Mouse (Mus musculus) hematopoietic stem cell, adult 5-6 weeks (primary cell): ENCODE results near the gene Ppp2r3a. TPM values are rescaled to one million over a fixed set of nuclear protein-coding genes. Genes with fewer than 3 reads are reported as not detected.

Experiments
- ATAC-seq, 2 experiments: fragments of 125-278 bp in 1 of 2; replicated peaks in 1 of 2; 2 replicates each; pipeline ENCODE4 v1.8.0; 2016 to 2017; ENCODE audit warnings: inconsistent platforms in 2 of 2, mild to moderate bottlenecking in 2 of 2, moderate number of reproducible peaks in 2 of 2, low read depth in 1 of 2, moderate TSS enrichment in 1 of 2; ENCODE audit not compliant: low FRiP score in 2 of 2, poor library complexity in 2 of 2, severe bottlenecking in 2 of 2, insufficient read depth in 1 of 2, low TSS enrichment in 1 of 2
- total RNA-seq: library from RNA; stranded (forward); fragments of 172-1452, 232-1000 nt; gene quantifications from 2 replicates; pipeline ENCODE4 v1.2.3, GENCODE M21; 2017

The Ppp2r3a gene
- total RNA-seq, 1 experiment from 2014 or later = 38.9 TPM

DNA sequence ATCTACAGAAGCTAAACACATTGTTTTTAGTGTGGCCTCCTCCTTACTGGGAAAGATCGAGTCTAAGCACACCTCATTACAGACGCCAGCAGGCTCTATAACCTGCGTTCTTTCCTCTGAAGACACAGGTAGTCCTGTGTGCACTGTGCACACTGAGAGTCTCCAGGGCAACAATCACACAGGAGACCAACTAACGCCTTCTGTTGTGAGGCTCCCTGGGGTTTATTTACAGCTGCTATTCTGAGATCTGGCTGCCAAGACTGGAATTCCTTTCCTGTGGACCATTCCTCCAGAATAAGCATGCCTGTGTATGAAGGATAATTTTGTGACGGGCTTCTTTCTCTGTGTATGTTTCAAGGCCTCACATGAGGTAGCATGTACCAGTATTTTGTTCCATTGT, 51.0 kb downstream of the Ppp2r3a start:
- no peak for ATAC-seq

DNA sequence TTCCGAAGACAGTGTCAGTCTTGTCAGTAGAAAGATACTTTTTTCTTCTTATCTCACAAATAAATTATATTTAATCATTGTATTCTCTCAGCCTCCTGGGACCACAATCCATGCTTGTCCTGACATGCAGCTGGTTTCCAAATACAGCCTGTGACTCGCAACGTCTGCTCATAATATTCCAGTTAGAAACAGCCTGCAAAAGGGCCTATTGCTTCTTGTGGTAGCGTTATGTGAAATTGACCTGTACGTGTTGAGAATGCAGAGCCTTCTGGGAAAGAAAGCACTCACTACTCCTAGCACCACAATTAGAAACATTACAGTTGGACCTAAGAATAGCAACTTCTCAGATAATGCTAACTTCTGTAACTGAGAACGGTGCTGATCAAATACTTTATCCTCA, 52.8 kb downstream of the Ppp2r3a start:
- ATAC-seq = no peak

DNA sequence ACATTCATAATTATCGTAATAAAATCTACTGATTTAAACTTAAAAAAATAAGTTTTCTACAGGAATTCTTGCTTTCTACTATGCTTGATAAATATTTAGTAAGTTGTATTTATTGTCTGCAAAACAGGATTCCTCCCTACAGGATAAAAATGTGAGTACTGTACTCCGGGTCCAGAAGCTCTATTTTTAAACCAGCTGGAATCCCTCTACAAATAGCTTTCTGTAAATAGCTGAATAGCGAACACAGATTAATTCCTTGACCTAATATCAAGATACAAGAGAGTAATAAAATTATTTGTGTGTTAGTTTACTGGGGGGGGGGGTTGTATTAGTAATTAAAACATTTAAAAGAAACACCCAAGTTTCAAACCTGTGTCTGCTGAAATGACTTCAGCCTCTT, 53.3 kb downstream of the Ppp2r3a start:
- ATAC-seq = no peak

DNA sequence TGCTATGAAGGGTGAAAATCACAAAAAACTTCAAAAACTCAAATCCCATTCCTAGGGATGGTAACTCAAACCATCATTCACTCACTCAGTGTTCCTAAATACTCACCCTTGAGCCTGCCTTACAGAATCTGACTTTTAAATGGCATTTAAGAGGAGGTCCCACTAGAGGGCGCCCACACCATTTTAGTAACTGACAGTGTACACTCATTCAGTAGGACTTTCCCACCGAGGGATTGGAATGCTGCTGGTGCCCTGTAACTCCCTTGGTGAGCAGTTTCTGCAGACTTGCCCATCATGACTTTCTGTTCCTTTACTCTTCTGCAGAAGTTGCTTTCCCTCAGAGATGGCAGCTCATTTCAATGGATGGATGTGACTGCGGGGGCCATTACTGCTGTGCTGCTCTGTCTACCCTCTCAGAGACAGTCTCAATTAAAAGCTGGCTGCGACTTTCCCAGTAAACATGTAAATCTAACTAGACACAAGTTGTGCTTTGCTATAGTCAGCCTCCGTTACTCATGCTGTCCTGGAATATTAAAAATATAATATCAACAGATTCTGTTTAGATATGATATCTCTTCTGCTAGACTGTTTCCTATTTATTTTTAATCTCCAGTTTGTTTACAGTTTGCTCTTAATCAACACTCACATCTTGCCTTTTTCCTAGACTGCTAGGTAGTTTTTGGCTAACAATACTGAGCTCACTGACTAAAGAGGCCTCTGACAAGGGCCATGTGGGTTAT, 69.5 kb downstream of the Ppp2r3a start:
- peak; percentile 65 to 85; a peak in 3 of 4 replicates for ATAC-seq

DNA sequence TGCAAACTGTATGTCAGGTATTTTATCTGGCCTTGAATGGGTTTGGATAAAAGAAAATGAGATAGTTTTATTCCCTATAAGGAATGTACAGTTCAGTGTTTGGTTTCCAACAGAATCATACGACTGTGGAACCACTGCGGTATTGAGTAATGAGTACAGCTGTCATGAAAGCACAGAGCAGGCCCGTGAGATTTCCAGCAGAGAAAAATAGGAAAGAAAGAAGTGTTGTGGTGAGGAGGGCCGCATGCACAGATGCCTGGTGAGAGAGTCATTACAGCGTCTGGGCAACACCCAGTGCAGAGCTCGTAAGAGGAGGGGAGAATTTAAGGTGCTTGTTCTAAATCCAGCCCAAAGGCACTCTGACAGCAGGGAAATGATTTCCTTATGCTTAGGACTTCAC, 70.3 kb downstream of the Ppp2r3a start:
- ATAC-seq = no peak

DNA sequence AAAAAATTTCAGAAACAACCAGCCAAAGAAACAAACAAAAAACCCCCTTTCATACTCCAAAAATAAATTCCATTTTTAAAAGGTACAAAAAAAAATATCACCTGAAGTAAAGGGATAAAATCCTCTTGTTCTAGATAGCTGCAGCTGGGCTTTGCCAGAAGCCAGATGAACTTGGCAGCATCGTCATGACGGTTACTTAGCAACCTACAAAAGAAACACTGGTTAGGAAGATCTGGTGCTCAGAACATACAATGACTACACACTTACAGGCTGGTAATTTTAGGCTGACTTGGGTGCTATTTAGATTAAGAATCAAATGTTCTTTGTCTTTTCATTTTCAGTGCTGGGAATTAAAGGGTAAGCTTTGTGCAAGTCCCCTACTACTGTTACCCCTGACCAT, 71.4 kb downstream of the Ppp2r3a start:
- ATAC-seq = no peak

DNA sequence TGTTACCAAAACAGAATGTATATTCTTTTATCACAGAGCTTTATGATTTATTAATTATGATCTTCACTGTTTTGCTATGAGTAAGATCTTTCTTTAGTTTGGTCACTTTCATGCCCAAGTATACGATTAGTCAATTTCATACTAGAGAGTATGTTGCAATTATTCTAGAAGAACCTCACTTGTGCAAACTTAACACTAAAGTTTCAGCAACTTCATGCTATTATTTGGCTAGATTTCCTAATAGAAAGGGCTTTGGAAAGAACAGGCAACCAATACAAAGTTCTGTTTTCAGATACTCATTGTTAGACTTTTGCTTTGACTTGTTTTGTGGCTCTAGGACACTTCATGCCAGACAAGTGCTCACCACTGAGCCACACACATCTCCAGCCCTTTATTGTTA, 91.0 kb downstream of the Ppp2r3a start:
- ATAC-seq = no peak; a peak in 1 of 4 replicates

DNA sequence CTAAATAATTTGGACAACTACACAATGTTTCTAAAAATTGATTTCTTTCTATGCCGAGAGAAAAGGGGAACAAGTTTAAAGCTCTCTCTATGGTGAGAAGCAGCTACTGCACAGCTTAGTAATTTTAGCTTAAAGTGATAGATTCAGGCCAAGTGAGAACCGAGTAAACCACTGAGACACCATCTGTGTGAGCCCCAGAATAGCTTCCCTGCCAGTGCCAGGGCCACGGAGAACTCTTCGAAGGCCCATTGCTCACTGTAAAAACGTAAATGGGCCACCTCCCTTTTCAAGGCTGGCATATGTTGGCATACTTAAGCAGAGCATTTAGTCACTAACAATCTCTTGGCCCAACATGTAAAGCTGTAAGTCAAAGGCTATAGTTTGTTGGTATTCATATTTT, 91.5 kb downstream of the Ppp2r3a start:
- ATAC-seq = no peak

DNA sequence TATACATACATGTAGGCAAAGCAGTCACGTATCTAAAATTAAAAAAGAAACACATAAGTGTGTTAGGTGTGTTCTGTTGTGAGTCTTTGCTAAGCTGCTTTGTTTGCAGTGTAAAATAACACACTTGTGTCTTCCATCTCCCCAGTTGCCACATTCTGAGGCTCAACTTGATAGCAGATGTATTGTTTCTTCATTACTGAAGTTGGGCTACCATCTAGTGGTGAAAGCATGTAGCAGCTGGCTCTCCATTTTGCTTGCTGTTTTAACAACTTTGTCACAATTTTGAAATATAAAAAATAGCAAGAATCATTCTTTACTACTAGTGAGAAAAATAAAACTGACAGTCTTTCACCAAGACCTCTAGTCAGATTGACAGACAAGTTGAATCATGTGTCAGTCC, 92.2 kb downstream of the Ppp2r3a start:
- peak; percentile 64 to 85; a peak in 3 of 4 replicates for ATAC-seq

DNA sequence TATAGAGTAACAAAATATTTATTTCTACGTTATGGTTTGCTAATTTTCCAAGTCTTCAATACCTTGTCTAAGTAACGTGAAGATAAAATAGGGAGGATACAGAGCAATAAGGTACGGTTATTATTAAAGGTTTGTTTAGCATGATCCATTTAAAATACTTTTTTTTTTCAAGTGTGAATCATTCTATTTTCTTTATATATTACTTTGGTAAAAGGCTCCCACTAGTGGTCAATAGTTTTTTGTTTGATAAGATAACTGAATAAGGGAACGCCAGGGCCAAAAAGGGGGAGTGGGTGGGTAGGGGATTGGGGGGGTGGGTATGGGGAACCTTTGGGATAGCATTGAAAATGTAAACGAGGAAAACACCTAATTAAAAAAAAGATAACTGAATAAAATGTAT, 98.7 kb downstream of the Ppp2r3a start:
- ATAC-seq = no peak

DNA sequence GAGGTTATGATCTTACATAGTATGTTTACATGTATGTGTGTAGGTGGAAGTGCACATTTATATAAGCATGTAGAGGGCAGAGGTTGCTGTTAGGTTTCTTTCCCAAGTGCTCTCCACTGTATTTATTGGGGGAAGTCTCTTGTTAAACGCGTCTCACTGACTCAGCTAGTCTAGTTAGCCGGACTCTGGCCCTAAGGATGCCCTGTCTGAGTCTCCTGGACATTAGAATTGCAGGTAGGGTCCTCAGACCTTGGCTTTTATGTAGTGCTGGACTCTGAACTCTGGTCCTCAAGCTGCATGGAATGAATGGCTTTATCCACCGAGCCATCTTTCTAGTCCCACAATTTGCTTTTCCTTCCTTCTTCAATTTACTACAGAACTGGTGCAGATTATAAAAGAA, 108.0 kb downstream of the Ppp2r3a start:
- no peak for ATAC-seq

DNA sequence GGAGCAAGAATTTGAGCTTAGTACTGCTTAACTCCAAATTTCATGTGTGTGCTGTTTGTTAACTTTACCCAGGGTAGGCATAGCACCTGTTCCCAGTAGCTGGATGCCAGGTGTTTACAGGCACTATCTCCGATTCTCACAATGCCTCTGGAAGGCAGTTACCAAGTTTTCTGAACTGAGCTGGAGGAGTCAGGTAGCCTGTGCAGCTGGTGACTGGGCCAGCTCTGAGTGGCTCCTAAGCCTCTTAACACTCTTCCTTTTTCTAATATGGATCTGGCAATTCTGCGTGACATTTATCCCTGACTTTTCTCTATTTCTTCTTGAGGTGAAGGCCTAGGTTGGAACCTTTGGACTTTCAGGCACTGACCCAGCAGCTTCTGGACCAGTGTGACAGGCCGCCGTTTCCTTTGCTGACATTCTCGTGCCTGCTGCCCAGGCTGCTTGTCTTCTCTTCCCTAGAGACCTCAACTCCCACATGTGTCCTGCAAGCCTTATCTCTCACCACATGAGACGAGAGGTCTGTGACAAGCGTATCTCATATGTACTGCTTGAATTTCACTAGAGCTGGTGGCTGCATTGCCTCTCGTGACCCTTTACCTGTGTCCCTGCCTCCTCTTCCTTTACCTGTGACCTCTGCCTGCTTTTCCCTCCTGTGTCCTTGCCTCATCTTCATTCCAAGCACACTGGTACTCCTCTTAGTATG, 137.3 kb downstream of the Ppp2r3a start:
- peak in 1 of 2 experiments; percentile 17; a peak in 1 of 4 replicates for ATAC-seq

DNA sequence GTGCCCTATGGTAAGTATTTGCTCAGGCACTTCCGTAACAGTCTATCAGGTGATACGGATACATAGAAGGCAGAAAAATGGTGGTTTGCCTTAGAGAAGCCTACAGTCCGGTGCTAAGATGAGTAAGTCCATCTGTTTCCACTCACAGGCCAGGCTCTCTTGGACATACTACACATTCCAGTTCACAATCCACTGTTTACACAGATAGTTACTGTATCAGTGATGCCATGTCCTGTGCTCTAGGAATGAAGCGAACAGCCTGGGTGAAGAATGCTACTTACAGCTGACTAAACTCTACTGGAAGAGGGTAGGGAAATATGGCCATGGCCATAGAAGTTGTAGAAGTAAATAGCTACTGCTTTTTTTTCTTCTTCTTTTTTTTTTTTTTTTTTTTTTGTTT, 138.3 kb downstream of the Ppp2r3a start:
- ATAC-seq = no peak

DNA sequence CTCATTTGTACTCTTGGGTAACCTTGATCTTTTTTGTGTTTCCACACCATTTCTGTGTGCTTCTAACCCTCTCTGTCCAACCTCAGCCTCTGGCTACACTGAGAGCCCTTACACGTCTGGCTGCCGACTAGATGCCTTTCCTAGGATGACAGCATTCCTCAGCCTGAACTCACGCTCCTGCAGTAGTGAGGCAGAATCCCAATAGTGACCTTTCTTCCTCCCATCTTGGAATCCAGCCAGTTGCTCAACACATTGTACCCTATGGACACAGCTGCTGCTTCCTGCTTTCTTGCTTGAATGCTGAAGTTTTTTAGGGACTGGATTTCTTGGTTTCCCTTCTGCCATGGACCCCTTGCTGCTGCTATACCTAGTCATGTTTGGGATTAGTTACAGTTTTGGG, 141.6 kb downstream of the Ppp2r3a start:
- no peak for ATAC-seq

DNA sequence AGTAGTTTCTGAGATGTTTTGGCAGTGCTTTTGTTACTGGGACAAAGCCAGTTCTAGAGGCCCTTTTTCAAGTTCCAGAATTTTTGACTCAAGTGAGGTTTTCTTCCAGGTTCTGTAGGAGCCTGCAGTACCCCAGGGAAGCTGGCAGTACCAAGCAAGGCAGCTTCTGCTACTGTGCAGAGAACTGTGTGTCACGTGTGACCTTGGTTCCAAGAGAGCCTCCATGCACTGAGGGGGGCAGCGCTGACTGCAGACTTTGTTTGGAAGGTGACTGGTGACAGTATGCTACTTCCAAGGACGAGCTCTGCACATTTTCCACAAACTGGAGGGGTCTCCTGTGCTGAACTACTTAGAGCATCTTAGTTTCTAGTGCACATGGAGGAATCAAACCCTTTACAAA, 144.2 kb downstream of the Ppp2r3a start:
- no peak for ATAC-seq

DNA sequence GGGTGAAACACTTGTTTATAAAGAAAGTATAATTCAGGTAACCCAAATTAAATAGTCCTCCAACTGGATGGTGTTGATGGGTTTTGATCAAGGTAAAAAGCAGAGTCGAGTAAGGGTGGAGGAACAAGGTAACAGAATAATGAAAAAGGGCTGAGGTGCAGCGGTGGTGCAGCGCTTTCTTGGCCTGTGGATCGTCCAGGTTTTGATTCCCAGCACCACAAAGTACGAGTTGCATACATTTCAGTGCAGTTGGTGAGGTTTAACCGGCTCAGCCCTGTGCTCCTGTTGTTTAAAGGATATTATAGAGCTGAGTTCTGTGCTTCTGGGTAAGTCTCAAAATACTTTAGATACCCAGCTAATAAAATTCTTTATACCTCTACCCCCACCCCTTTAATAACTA, 145.9 kb downstream of the Ppp2r3a start:
- no peak for ATAC-seq

DNA sequence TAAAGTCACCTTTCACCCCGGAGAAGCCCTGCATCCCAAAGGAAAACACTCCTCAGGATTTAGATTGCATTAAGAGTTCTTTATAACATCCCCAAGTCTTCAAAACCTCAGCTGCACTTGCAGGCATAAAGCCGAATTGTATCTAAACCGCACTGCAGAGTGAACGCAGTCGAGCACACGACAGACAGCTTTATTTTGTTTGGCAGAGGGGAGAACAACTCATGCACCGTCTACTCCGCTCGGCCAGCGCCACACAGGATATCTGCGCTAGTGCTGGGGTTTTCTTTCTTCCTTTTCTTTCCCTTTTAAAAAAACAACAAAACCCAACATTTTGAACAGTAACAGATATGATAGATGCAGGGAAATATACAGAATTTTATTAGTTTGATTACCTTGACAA, 146.7 kb downstream of the Ppp2r3a start:
- no peak for ATAC-seq

DNA sequence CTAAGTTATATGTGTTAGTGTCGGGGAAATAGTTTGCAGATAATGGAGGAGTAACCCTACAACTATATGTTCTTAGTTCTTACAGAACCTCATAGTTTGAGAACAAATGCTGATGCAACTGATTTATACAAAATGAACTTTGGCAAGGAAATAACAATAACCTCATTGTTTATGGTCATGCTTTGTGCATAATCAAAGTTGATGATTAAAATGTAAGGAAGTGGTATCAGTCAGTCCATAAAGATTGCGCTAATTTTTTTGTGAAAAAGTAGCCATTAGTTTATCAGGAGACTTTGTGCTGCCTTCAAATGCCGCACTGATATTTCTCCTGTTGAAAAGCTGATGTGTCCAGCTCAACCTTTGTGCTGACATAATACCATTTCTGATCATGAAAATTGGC, 149.3 kb downstream of the Ppp2r3a start:
- no peak for ATAC-seq

DNA sequence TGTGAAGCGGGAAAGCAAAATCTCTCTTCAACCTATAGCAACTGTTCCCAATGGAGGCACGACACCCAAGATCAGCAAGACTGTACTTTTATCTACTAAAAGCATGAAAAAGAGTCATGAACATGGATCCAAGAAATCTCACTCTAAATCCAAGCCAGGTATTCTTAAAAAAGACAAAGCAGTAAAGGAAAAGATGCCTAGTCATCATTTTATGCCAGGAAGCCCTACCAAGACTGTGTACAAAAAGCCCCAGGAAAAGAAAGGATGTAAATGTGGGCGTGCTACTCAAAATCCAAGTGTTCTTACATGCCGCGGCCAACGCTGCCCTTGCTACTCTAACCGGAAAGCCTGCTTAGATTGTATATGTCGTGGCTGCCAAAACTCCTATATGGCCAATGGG, 150.0 kb downstream of the Ppp2r3a start:
- no peak for ATAC-seq
